Mouse (Mus musculus): ENCODE data around the gene Iqcg. TPM values are rescaled to one million over a fixed set of nuclear protein-coding genes. Genes with fewer than 3 reads are reported as not detected.
A peak's percentile ranks its signal among the peaks of the same experiment; 100 is the strongest.

Iqcg gene
- total and polyA plus RNA-seq, 3 experiments = 13.6 to 40.4 TPM; not detected in 1

- no peak for TF ChIP-seq MYB (IDR thresholded peaks at IDR 0.05; ENCODE audit: low read depth, low read length)
- TF ChIP-seq NELFE (IDR thresholded peaks at IDR 0.05; ENCODE audit: low read depth, low read length) = no peak
- peak; percentile 32; the same call in 1 of the 2 replicates for TF ChIP-seq TCF12 (IDR thresholded peaks at IDR 0.05; ENCODE audit: low read depth, low read length)
- TF ChIP-seq ETS1 (IDR thresholded peaks at IDR 0.05; ENCODE audit: low read depth, low read length) = 0 out of 2 replicates have a peak, but pooled peaks have one; percentile 14
- peak in 1 of 2 experiments; percentile 41; a peak in 2 of 4 replicates for TF ChIP-seq EP300 (IDR thresholded peaks at IDR 0.05; ENCODE audit: low read depth in 1 of 2, low read length in 2 of 2)
- peak; percentile 32; the same call in 1 of the 2 replicates for TF ChIP-seq GATA1 (IDR thresholded peaks at IDR 0.05; ENCODE audit: low read depth, low read length)
- TF ChIP-seq ZNF384 (IDR thresholded peaks at IDR 0.05; ENCODE audit: low read depth, low read length) = peak; percentile 81
- TF ChIP-seq RCOR1 (IDR thresholded peaks at IDR 0.05; ENCODE audit: low read depth, low read length) = peak; percentile 85
- TF ChIP-seq MAFK (IDR thresholded peaks at IDR 0.05; ENCODE audit: borderline replicate concordance, low read depth, low read length) = no peak
- H3K9me3 ChIP-seq (replicated peaks; ENCODE audit: insufficient read depth, low read length) = no peaks in the 10 kb centered on the region
- H3K9ac ChIP-seq (ENCODE audit: control insufficient read depth, low read depth, low read length, poor library complexity, severe bottlenecking) = no peak overlapping the region
- DNase-seq (ENCODE audit: low read depth, low spot score) = peak; percentile 46
- H3K79me2 ChIP-seq (ENCODE audit: control insufficient read depth, insufficient read depth, low read length, poor library complexity) = no peaks in the 10 kb centered on the region
- H3K4me1 ChIP-seq (ENCODE audit: control insufficient read depth in 1 of 2, insufficient read depth in 2 of 2, low read length in 2 of 2) = no peaks in the 10 kb centered on the region
- H3K4me3 ChIP-seq (ENCODE audit: control insufficient read depth in 1 of 2, insufficient read depth in 1 of 2, low read depth in 2 of 2, low read length in 2 of 2) = no peak overlapping the region
- H3K27me3 ChIP-seq (ENCODE audit: control insufficient read depth in 1 of 2, insufficient read depth in 2 of 2, low read length in 2 of 2) = no peaks in the 10 kb centered on the region
- peaks cover 0 to 15% of the 10 kb centered on the region in 2 experiments; a peak in 2 of 4 replicates for H3K36me3 ChIP-seq (ENCODE audit: control insufficient read depth in 1 of 2, insufficient read depth in 2 of 2, low read length in 2 of 2)
- no peak overlapping the region for H3K27ac ChIP-seq (ENCODE audit: control insufficient read depth, low read depth, low read length)
These were observed 50.8 kb downstream of the Iqcg start for GRCm38 (mm10) chr16:33005216-33005615.

DNA sequence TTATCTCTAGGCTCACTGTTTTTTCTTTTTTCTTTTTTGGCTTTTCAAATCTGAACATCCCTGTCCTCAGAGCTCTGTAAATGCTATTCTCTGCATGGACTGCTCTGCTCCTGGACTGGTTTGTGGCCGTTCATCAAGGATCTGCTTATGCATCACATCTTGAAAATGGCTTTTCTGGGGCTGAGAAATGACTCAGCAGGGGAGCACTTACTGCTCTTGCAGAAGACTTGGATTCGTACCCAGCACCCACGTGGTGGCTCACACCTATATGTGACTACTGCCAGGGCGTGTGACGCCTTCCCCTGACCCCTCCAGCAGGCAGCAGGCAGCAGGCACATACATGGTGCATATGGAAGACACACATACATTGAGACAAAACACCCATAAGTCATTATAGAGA lies 63.9 kb downstream of the Iqcg start:
- H3K4me3 ChIP-seq (ENCODE audit: control insufficient read depth in 1 of 2, insufficient read depth in 1 of 2, low read depth in 2 of 2, low read length in 2 of 2) = no peak overlapping the region
- no peaks in the 10 kb centered on the region for H3K9me3 ChIP-seq (replicated peaks; ENCODE audit: insufficient read depth, low read length)
- no peaks in the 10 kb centered on the region for H3K79me2 ChIP-seq (ENCODE audit: control insufficient read depth, insufficient read depth, low read length, poor library complexity)
- H3K4me1 ChIP-seq (ENCODE audit: control insufficient read depth in 1 of 2, insufficient read depth in 2 of 2, low read length in 2 of 2) = no peaks in the 10 kb centered on the region
- H3K36me3 ChIP-seq (ENCODE audit: control insufficient read depth in 1 of 2, insufficient read depth in 2 of 2, low read length in 2 of 2) = peaks cover 0 to 12% of the 10 kb centered on the region in 2 experiments; a peak in 2 of 4 replicates
- H3K27ac ChIP-seq (ENCODE audit: control insufficient read depth, low read depth, low read length) = no peak overlapping the region
- no peak overlapping the region for H3K9ac ChIP-seq (ENCODE audit: control insufficient read depth, low read depth, low read length, poor library complexity, severe bottlenecking)
- TF ChIP-seq SIN3A (IDR thresholded peaks at IDR 0.05; ENCODE audit: low read length) (no peak), ZNF384 (IDR thresholded peaks at IDR 0.05; ENCODE audit: low read depth, low read length) (no peak), JUND (IDR thresholded peaks at IDR 0.05; ENCODE audit: low read depth, low read length) (no peak), ZMIZ1 (IDR thresholded peaks at IDR 0.05; ENCODE audit: low read depth, low read length) (no peak), MAFK (IDR thresholded peaks at IDR 0.05; ENCODE audit: borderline replicate concordance, low read depth, low read length) (no peak), ETS1 (IDR thresholded peaks at IDR 0.05; ENCODE audit: low read depth, low read length) (no peak), KAT2A (conservative IDR thresholded peaks at IDR 0.05; ENCODE audit: low read depth, low read length) (no peak), BHLHE40 (IDR thresholded peaks at IDR 0.05; ENCODE audit: borderline replicate concordance, low read depth, low read length) (no peak), MEF2A (IDR thresholded peaks at IDR 0.05; ENCODE audit: extremely low read depth, insufficient replicate concordance, low read depth, low read length, poor library complexity, severe bottlenecking) (no peak), GABPA (IDR thresholded peaks at IDR 0.05; ENCODE audit: low read depth, low read length) (no peak), MXI1 (IDR thresholded peaks at IDR 0.05; ENCODE audit: low read depth, low read length) (no peak), USF2 (IDR thresholded peaks at IDR 0.05; ENCODE audit: borderline replicate concordance in 1 of 2, insufficient read depth in 1 of 2, low read depth in 1 of 2, low read length in 2 of 2) (no peak), TAL1 (IDR thresholded peaks at IDR 0.05; ENCODE audit: low read length) (no peak)
- no peaks in the 10 kb centered on the region for H3K27me3 ChIP-seq (ENCODE audit: control insufficient read depth in 1 of 2, insufficient read depth in 2 of 2, low read length in 2 of 2)
- DNase-seq (ENCODE audit: low read depth, low spot score) = no peak

Measured in MEL (cell line).